Mouse (Mus musculus): ENCODE measurements around the gene Tmem87b.

Tmem87b gene

DNA sequence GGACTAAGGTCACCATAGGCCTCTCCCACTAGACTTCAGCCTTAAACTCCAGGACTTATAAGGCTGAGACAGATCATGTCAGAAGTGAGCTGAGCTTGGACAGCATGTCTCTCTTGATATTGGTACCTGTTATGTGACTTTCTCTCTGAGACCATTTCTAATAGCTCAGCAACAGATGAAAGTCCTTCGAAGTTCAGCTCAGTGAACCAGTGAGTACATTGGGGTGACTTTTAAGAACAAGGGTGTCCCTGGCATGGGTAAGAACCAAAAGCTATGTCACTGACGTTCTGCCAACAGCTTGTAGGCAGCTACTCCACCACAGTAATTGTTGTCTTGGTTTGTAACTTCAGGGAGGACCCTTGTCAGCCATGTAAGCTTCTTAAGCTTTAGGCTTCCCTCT lies 2.7 kb downstream of the Tmem87b start:
- DNase-seq, result no peak

DNA sequence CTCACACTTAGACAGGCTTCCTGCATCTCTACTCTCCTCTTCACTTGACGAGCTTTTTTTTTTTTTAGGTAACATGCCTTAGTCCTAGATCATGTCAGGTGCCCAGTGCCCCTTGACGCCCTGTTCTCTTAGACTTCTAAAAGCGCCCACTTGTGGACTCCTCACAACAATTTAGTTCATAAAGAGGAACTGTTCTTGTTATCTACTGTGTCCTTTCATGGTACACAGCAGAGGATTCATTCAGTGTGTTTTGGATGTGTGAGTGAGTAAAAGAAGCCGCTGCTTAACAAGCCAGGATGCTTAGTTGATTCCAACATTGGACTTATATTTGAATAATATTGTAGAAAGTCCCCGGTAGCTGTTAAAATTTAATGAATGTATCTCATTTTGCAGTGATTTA lies 6.0 kb downstream of the Tmem87b start:
- DNase-seq, result no peak

DNA sequence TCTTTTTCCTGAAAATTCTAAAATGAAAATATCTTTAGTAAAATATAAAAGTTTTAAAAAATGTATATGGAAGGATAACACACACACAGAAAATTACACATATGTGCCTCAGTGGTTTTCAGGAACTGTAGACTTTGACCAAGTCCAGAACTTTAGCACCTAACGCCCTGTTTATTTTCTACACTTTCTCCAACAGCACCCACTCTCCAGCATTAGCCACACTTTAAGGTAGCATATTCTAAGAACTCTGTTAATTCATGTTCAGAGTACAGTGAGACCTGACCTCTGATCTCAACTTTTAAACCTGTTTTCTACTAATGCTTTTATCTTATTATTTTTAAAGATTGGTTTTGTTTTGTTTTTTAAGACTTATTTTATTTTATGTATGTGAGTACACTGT lies 9.9 kb downstream of the Tmem87b start:
- DNase-seq, result no peak

DNA sequence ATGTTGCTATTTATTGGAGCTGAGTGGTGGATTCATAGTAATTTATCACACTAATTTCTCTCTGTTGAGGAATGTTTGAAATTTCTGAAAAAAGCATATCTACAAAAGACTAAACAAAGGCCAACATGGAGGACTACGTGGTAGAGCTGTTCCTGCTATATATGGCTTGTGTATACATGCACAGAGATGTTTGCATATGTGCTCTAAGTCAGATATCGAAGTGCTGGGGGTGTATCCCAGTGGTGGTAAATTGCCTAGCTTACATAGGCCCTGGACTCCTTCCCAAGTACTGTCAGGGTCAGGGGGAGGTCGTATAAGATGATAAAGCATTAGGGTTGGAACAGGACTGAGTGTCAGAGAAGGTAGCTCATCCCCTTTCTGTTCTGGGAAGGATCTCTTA lies 14.7 kb downstream of the Tmem87b start:
- no peak for DNase-seq

DNA sequence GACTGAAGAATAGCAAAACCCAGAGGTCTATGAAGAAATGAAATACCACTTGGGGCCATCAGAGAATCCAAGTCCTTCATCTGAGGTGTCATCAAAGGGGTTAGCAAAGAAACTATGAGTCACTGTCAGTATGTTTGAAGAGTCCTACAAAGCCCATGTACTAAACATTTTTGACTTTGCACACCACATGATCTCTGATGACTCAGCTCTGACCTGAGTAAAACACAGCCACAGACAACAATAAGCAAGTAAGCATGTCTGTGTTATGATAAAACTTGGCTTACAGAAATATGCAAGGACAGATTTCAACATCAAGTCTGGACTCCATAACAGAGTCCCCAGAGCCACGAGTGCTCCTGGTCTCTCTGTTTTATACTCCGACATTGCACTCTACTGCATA lies 15.1 kb downstream of the Tmem87b start:
- no peak for DNase-seq

DNA sequence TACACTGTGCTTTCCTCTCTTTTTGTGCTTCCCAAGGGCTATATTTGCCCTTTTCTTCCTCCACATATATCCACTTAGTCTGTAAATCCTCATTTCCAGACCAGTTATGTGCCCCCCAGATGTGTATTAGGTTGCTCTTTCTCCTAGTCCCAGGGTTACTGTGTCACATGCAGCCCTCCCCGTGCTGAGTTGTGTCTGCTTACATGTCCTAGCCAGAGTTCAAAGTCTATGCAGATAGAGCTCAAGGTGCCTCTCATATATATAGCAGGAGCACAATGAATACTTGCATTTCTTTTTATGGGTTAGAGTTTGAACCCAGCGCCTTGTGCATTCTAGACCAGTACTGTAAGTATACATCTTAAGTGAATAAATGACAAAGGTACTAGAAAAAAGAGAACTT lies 15.5 kb downstream of the Tmem87b start:
- no peak for DNase-seq

DNA sequence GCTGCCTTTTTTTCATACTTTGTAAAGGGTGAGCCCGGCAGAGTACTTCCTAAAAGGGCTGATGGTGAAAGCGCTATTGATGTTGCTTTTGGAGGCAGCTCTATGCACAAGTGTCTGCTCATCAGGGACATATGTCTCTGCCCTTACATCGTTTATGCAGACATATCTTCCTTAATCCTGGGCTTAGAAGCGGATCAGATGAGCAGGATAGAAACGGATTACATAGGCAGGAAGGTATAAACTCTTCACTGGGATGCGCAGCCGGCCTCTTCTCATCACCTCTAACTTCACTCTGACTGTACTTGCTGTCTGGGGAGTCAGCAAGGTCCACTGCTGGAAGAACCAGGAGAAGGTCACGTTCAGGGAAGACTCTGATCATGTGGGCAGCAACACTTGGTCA lies 19.6 kb downstream of the Tmem87b start:
- DNase-seq, result no peak

DNA sequence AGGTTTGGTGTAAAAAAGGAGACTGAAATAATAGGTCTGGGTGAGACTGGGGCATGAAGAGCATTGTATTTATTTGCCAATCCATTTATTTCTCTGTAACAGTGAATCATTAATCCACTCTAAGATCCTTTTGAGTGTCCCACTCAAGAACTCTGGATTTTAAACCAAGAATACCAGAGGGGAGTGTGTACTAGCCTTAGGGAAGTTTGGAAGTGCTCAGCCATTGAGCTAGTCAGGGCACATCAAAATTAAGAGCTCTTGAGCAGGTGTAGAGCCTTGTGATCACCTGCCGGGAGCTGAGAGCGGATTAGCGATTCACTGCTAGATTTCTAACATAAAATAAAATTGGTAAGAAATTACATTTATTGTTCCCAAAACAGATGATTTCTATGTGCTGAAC lies 20.7 kb downstream of the Tmem87b start:
- no peak for DNase-seq

DNA sequence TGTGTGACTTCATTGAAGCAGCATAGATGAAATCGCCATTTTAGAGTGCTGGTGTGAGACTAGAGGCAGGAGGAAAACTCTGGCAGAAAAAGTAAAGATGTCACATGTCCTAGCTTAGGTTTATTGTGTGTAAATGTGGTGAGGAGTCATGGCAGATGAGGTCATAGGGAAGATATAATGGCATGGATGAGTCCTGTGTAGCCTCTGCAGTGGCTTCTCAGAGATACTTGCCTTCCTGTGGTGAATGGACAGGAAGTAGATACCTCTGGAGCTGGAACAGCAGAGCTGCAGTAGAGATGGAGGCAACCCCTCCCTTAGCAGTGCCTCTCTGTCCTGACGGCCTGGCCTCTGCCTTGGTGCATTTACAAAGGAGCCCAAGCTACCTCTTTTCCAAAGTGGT lies 21.6 kb downstream of the Tmem87b start:
- no peak for DNase-seq

DNA sequence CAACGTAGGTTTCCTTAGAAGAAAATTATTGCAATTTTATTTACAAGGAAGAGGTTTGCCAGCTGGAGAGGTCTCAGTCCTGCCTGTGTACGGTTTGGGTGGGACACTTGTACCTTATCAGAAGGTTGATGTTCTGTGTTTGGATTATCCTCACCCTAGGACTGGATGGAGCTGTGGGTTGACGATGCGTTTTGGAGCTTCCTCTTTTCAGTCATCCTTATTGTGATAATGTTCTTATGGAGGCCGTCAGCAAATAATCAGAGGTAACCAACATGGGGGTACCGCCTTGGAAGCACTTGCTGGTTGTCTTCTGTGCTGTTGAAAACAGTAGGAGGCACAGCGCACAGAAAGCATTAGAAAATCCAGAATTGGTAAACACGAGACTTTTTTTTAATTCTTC lies 24.5 kb downstream of the Tmem87b start:
- no peak for DNase-seq

DNA sequence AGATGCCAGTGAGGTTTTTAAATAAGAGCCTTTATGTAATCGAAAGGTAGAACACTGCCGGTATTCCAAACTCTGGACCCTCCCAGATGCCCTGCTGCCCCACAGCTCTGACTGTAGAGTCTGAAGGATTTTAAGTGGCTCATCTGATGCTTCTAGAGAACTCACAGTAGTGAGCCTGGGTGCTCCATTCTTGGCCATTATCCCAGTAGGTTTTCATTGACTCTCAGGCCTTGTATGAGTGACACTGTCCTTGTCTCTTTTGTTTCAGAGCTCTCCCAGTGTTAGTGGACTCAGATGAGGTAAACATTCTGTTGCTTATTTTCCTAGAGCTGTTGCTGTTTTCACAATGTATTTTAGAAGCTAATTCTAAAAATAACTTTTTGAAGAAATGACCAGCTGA lies 32.1 kb downstream of the Tmem87b start:
- DNase-seq, result no peak

DNA sequence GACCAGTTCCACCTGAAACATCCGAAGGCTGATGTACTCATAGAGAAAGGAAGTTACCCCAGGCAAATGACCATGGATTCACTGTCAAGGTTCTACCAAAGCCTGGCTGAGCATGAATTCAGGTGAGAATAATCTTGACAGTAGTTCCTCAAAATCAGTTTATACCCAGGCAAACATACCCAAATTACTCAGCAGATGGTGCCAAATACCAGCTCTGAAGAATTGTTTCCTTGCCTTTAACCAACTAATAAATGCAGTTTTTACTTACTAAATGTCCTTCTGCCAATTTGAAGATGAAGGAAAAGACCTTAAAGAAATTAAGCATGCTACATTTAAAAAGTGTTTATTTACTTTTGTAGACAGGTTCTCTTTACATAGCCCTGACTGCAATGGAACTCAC lies 38.8 kb downstream of the Tmem87b start:
- DNase-seq, result no peak

DNA sequence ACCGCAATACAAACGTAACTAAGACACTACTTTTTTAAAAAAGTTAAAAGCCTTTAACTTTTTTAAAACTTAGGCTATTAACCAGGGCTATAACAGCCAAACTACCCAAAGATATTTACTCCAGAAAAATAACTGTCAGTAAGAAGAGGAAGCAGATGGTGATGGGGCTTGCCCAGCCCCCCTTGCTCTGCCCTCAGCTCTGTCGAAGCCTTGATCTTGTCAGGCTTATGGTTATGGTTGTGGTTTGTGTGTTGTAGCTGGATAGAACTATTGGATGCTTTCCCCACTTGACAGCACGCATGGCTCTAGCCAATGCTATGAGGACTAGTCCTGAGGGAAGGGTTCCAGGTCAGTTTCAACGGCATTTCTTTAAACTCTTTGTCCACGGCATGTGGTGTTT lies 41.0 kb downstream of the Tmem87b start:
- no peak for DNase-seq

DNA sequence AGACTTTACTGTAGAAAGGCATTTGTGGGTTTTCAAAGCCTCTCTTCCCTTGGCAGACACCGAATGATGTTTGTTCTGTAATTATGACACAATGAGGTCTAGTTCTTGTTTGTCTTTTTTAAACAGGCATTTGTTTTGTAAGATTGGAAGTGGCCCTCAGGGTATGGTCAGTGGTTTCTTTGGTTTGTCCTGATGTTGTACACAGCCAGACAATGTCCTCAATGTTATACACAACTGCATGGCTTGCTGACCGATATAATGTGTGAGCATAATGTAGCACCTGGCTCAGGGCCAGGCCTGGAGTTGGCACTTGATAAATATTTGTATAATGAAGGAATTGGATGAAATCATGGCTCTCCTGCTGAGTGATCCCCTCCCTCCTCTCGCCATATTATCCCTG lies 41.9 kb downstream of the Tmem87b start:
- DNase-seq, result no peak

DNA sequence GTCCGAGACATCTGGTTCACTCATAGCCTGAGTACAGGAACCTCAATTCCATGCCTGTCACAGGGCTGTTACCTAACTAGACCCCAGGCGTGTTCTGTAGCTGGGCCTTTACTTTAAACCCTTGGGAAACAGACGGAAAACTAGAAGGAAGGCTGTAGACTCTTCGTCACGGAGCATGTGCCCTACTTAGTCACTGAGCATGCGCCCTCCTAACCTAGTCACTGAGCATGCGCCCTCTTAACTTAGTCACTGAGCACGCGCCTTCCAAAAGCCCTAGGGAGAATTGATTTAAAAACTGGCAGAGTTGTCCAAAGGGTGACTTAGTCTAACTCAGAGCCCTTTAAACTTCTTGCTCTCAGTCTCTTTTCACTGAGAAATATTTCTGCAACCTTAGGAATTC lies 44.7 kb downstream of the Tmem87b start, which contains the start of gene Fbln7:
Gene Fbln7, plus strand, starts transcription at position 346 of the 400 bp plus-strand sequence.
- DNase-seq, result no peak

DNA sequence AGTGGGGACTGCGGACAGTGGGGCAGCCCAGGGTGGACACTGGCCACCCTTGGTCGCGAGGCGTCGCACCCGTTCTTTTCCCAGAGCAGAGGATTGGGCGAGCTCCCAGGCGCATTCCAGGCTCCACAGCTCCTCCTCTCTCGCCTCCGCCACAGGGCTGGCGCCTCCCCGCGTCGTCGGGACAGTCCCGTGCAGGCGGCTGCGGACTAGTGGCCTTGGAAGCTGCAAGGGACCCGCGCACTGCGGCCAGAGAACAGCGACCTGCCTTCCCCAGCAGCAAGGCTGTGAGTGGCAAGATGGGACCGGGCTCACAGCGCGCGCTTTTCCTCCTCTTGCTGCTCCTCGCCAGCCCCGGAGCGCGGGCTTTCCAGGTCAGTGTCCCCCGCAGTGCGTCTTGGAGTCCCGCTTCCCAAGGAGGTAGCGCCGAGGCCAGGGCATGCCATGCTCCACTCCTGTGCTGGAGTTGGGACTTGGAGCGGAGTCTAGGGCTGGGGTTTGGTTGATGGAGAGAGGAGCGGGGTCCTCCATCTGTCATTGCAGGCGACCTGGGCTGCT lies 45.9 kb downstream of the Tmem87b start:
- no peak for DNase-seq

DNA sequence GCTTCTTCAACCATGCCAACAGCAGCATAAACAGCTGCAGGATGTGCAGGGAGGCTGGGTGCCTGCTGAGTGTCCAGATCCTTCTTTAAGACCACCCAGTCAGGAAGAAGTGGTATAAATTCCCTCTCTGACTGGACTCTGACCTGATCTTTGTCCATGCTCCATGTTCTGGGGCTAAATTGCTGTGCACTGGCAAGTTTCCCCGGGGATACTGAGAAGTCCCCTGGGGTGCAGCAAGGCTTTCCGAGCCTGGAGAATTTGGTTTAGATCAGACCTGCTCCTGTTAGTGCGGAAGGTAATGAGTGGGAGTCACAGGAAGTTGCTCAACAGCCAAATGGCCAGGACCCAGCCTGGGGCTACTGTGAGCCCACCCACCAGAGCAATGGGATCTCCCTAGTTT lies 47.1 kb downstream of the Tmem87b start:
- DNase-seq, result no peak

DNA sequence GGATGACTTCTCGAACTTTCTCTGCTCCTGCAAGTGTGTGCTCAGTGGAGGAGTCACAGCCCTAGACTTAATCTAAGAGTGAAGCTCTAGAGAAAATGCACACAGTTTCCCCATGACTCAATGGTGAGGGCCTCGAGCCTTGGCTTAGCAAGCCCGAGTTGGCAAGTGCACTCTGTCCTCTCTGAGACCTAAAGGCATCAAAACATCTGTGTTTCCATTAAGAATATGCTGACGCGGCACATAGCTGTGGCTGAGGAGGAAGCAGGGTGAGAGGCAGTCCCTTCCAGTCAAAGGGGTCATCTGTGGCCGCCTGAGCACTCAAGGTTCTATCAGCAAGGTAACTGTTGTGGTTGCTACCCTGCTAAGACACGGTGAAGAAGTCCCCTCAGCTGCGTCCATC lies 53.7 kb downstream of the Tmem87b start:
- DNase-seq, result no peak

DNA sequence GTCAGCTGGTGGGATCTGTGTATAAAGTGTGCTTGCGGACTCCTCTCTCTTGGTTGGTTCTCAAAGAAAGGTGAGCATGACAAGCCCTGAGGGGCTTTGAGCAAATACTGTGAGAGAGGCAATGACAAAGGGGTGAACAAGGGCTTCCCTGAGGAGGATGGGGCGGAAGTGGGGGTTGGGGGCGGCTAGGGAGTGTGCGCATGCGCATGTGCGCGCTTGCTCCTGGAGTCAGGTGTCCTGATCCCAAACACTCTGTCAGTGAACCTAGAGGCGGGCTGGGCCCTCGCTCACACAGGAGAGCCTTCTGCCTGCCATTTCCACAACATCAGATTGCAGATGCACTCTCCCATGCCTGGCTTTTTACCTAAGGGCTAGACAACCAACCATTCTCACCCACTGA lies 54.3 kb downstream of the Tmem87b start:
- DNase-seq, result no peak

DNA sequence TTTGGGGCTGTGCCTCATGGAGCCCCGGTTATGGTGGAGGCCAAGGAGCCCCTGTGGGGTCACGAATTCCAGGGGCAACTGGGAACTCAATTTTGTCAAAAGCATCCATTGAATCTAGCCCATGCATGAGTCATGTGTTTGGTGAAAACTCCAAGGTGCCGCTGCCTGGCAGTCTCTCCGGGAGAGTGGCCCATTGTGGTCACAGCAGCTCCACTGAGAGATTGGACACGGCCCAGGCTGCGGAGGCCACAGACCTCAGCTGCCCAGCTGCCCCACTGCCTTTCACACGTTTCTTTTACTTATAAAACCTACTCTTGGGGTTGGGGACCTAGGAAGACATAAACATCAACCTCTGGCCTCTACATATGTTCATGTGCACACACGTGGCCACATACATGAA lies 57.6 kb downstream of the Tmem87b start:
- no peak for DNase-seq

DNA sequence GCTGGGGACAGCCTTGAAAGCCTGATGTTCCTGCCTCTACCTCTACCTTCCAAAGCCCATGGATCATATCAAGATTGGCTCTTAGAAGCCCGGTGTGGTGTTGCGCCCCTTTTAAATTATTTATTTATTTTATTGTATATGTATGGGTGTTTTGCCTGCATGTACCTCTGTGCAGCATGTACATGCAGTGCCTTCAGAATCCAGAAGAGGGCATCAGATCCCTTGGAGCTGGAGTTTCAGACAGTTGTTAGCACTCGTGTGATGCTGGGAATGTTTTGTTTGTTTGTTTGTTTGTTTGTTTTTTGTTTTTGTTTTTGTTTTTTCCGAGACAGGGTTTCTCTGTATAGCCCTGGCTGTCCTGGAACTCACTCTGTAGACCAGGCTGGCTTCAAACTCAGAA lies 63.3 kb downstream of the Tmem87b start:
- DNase-seq, result peak; percentile 54

DNA sequence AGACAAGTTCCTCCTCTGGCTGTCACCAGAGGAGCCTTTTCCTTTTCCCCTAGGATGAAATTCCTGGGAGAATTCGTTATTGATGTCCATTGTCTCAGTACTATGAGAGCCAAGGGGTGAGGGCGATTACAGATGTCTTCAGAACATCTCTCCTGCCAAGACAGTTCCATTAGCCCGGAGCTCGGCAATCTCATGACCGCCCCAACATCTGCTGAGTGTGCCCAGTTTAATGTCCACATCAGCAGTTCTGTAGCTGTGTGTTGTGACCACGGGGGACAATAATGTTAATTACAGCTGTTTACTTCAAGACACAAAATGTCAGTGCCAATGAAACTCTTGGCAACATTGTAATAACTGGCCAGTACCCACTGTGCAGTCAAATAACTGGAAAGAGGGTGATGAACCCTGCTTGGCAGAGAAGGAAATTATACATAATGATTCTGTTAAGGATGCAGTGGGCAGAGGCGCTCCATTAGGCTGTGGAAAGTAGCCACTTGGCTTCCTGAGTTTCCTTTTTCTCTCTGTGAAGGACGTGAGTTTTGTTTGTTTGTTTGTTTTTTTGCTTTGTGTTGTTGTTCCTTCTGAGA lies 67.4 kb downstream of the Tmem87b start:
- DNase-seq, result no peak

DNA sequence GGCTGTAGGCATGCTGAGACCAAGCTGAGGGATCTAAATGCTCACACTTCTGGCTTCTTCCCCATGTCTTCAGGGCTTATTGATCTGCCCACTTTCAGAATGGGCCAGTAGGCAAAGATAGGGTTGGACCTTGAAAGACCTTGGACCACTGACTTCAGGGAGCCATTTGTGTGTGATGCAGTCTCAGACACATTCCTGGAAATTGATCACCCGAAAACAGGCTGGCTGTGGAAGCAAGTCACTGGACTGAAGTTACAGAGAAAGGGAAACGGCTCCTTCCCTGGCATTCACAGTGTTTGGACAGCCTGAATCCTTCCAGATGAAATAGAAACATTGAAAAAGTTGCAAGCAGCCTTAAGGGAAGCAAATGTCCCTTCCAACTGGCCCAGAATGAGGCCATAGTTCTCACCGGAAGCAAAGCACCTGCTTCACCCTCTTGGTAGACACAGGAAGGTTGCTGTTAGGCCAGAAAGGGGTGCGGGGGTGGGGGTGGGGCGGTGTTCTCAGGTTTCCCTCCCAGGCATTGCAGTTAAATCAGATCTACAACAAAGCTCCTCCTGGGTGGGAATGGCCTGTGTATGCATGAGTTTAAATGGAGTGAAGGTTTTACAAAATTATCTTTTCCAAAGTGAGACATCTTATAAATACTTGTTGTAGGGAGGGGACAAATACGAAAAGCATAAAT lies 70.1 kb downstream of the Tmem87b start:
- no peak for DNase-seq

DNA sequence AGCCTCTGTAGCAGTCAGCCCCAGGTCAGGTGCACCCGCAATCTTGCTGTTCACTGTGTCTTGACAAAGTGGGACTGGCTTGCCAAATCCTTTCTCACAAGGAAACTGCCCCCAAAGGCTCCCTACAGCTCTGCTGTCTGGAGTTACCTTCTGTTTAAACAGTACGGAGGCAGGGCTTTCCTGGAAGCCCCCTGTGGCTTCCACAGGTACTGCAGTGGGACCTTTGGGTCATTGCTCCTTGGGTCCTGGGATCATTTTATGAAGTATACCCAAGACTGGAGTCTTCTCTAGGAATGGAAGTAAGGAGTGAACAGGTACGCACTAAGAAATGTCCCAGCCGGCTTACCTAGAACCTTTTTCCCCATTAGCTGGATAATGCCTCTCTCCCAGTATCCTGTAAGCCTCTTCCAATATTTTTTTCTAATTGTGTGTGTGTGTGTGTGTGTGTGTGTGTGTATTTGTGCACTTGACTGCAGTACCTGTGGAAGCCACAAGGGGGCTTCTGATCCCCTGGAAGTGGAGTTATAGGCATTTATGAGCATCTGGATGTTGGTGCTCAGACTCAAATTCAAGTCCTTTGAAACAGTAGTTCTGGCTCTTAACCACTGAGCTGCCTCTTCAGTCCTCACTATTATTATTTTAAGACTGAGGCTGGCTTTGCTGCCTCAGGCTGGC lies 72.9 kb downstream of the Tmem87b start:
- peak; percentile 29 for DNase-seq

Measured in thymus, postnatal 4 days (tissue).